Mouse (Mus musculus) kidney, postnatal 36 days (tissue): ENCODE data around the gene Zfp790.

Experiments used
- DNase-seq, 2 experiments: peaks; one replicate each; pipeline ENCODE4 v3.0.0; 2021 to 2022; ENCODE audit warnings: mixed read lengths in 2 of 2

The Zfp790 gene

DNA sequence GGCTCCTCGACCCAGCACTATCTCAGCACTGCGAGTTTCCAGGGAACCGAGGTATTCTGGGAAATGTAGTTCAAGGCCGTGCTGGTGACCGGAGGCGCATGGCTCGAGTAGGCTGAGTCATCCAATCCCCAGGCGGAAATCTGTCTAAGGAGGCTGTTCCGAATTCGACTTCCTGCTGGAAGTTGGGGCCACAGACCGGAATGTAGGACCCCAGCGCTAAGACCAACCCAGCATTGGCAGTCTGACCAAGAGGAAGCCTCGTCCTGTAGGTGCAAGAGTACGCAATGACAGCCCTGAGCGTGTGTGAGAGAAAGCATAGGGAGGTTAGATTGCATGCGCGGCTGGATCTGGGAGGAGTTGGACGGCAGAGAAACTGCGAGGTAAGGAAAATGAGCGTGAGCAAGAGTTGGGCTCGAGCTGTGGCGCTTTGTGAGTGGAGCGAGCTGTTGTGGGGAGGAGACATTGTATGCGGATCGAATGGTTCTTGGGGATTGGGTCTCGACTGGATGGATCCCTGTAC is at the start of gene Zfp790:
Gene Zfp790, plus strand, starts transcription at position 205 of the 520 bp plus-strand sequence.
- peak; percentile 90 to 96 for DNase-seq

DNA sequence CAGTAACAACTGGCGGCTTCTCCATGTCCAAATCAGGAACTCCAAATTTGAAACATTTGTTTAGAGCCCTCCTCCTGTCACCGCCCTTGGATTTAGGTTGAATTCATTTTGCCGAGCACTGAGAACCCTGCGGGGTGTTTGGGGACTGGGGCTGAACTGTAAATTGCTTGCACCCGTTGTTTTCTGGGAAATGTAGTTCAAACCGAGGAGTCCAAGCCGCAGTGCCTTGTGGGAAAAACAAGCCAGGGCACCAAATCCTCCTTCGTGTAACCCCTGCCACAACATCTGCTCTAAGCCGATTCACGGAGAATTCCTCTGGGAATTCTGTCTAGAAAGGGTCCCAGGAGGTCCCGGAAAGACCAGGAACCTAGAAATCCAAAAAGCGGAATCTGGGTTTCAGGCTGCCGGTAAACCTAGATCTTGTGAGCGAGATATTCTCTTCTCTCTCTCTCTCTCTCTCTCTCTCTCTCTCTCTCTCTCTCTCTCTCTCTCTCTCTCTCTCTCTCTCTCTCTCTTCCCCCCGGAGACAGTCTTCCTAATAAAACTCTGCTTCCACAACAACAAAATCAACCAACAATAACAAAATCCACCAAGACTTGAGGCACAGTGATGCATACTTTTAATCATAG is 48.7 kb upstream of the Zfp790 start:
- DNase-seq: peak; percentile 89 to 91

DNA sequence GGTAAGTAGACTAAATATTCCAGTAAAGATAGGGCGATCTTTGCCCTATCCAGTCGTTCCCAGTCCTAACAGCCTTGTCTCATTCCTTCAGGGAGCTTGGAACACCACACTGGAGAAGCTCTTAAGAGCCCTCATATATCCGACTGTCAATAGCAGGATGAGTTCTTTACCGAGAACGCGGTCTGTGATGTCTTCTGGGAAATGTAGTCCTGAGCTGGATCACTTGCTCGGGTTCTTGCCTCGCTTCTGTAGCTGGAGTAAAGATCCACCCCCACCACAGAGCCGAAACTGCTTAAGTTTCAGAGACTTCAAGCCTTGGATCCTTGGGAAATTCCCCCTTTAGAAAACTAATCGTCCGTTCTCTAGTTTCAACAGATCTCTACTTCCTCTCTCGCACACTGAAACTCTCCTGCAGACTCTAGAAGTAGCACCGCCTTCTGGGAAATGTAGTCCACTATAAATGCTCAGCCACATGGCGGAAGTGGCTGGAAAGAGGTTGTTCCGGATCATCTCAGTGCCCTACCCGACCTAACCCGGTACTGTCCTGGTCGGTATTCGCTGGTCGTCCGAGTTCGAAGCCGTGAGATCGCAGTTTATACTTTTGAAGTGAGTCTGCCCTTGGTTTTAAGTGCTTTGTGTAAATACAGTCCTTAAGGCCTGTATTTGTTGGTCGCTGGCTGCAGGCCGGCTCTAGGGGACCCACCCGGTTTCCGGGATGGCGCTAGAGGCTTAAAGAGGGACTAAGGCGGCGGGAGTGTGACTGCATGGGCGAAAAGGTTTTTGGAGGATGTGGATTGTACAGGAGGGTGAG is 47.6 kb upstream of the Zfp790 start, which contains the start of gene Zfp84:
Gene Zfp84, plus strand, starts transcription at position 463 of the 811 bp plus-strand sequence.
- peak; percentile 87 to 96 for DNase-seq

DNA sequence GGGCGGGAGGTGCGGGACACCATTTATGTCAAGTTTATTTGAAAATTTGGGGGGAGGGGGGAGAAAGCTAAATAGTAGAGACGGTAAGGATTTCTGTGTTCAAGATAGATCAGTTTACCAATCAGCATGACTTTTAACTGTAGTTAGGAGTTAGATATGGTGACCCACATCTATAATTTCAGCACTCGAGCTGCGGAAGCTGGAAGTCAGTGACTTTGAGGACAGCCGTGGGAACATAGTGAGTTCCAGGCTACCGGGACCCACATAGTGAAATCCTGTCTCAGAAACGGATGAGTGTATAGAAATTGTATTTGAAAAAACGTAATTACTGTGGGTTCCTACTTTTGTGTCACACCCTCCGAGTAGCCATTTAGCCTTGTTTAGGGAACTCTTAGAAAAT is 46.9 kb upstream of the Zfp790 start:
- DNase-seq: no peak

DNA sequence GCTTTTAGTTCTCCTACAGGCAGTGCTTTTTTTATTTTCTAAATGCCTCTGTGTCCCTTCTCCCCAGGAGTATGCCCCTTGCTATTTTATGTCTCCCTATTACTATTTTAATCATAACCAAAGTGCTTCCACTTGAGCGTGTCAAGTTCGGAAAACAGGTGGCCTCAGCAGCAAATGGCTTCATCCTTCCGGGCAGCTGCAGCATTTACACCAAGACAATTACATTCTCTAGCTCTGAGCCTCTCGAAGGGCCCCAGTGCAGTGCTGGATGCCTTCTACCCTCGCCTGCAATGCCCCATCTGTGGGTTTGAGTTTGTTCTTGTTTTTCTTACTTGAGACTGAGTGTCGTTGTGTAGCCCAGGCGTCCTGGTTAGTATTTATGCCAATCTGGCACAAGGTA is 42.4 kb upstream of the Zfp790 start:
- DNase-seq: no peak

DNA sequence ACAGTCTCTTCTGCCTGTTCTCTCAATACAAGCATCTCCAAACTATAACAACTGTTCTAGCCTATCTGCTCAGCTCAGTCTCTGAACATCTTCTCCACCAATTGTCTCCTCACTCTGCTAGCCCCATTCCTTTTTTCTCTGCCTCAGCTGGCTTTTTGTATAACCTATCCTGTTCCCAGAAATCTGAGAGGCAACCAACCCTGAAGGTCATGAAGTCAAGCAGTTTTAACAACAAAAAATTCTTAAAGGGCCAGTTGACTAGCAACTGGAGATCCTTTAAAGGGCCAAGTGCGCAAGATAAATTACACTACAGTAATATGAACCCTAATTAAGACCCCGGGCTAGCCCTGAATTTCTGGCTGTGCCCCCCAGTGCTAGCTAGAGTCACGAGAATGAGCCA is 41.5 kb upstream of the Zfp790 start:
- DNase-seq: peak in 1 of 2 experiments; percentile 32

DNA sequence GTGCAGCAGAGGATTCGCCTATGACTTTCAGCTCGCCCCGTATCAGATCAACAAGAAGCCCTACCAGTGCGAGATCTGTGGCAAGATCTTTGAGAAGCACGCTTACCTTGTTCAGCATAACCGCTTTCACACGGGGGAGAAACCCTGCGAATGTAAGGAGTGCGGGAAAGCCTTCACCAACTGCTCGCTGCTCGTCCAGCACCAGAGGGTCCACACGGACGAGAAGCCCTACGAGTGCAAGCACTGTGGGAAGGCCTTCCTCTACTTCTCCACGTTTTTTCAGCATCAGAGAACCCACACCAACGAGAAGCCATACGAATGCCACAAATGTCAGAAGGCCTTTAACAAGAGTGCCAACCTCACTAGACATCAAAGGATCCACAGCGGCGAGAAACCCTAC is 39.3 kb upstream of the Zfp790 start:
- no peak for DNase-seq

DNA sequence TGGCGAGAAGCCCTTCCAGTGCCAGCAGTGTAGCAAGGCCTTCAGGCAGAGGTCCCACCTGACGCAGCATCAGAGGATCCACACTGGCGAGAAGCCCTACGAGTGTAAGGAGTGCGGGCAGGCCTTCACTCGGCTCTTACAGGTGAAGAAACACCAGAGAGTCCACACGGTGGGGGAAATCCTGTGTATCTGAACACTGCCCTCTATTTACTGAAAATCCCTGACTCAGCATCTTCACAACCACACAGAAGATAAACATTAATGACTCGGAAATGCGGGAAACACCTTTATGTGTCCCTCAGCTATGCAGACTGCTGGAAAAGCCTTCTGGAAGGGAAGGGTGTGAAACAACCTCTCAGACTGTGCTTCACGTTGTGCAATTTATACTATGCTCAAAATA is 38.5 kb upstream of the Zfp790 start:
- no peak for DNase-seq

DNA sequence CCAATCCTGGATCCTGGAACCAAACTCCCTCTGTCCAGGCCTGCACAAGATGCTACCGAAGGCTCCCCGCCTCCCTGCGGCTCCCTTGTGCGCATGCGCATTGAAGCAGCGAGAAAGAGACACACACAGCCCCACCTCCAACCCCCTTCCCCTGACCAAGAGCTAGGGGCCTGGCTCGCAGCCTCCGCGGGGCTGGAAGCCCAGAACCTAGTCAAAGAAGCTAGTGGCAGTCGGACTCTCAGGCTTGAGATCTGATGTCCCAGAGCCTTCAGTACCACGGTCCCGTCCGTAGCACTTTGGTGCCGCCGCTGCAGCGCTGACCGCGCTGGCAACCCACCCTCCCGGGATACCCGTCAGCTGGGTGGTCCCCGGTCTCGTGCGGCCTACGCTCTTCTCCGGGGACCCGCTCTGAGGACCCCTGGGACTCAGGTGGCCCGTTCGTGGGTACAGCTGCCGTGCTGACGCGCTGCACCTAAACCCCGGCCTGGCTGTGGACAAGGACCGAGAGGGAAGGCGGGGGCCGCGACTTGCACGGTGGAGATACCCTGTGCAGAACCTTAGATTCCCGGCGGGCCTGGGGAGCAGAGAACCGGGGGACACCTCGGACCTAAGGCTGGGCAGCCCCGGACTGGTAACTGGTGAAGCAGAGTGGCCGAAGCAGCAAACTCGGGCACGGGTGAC is 31.9 kb upstream of the Zfp790 start, which contains the start of gene Zfp30:
Gene Zfp30, plus strand, starts transcription at position 128 of the 681 bp plus-strand sequence.
- peak; percentile 86 to 89 for DNase-seq

DNA sequence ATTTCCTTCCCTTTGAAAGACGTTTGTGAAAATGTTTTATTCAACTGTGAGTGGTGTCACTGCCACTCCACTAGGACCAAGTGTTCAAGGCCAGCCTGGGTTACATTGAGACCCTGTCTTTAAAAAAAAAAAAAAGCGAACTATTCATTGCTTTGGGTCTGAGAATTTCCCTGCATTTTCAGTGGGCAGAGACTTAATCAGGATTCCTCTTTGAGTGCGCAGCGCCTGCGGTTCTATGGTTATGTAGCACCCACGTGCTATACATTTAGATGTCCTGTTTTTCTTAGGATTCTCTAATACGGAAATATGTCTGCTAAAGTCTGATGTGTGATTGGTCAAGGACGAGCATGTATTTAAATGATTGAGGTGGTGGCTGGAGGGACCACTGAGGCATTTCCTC is 30.9 kb upstream of the Zfp790 start:
- DNase-seq: no peak

DNA sequence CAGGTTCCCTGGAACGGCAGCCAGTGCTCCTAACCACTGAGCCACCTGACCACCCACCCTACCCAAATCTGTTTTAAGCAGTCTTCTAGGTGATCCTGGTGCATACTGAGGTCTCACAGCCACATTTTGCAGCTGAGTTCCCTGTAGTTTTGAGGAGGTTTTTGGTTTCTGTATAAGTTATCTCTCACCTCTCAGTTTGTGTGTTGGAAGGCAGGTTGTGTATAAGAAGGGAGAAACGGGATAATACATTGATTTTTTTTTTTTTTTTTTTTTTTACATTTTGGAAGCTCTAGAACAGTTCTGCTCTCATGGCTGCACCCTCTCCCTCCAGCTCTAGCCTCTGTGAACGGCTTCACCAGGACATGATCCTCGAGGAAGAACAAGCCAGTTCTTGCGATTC is 30.0 kb upstream of the Zfp790 start:
- DNase-seq: no peak

DNA sequence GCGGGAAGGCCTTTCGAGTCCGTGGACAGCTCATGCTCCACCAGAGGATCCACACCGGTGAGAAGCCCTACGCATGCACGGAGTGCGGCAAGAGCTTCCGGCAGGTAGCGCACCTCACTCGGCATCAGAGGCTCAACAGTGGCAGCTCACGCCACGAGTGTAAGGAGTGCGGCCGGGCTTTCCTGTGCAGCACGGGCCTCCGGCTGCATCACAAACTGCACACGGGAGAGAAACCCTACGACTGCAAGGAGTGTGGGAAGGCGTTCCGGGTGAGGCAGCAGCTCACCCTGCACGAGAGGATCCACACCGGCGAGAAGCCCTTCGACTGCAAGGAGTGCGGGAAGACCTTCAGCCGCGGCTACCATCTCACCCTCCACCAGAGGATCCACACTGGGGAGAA is 23.0 kb upstream of the Zfp790 start:
- DNase-seq: no peak

DNA sequence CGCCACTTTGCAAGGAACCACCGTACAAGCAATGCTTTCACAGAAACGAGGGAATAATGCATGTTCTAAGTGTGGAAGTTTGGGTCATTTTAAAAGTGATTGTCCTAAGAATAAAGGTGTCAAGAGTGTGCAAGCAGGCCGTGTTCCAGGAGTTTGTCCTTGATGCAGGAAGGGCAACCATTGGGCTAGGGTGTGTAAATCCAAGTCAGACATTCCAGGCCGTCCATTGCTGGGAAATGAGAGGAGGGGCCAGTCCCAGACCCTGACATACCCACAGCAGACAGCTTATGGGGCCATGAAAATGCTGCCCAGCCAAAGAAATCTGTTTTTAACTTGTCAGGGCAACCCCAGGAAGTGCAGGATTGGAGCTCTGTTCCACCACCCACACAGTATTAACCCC is 8.9 kb upstream of the Zfp790 start:
- no peak for DNase-seq

DNA sequence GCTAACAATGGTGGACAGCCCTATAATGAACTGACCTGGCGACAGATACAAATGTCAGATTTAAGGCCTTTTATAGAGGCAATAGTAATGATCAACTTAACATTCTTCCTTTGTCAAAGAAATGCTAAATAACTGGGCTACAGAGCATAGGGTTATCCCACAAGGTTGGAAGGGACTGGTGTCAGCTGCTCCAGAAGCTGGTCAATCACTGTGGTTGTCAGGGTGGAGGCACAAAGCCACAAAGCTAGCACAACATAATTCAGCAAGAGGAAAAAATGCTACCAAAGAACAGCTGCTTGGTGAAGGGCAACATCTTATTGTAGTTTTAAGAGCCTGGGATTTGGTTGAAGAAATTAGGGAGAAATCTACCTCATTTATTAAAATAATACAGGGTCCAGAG is 3.7 kb upstream of the Zfp790 start:
- DNase-seq: no peak

DNA sequence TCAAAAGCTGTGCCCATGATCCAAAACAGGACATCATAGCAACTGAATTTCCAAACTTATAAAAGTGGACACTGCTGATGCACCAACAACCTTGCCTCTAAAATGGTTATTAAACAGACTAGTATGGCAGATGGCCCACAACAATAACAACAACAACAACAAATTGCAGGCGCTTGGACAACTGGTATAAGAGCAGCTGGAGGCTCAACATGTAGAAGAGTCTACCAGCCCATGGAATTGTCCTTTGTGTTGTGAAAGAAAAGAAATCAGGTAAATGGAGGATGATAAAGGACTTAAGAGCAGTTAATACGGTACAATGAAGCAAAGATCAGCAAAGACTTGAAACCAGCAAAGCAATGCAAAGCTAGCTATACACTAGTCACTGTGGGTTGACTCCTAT is 1.5 kb upstream of the Zfp790 start:
- no peak for DNase-seq

DNA sequence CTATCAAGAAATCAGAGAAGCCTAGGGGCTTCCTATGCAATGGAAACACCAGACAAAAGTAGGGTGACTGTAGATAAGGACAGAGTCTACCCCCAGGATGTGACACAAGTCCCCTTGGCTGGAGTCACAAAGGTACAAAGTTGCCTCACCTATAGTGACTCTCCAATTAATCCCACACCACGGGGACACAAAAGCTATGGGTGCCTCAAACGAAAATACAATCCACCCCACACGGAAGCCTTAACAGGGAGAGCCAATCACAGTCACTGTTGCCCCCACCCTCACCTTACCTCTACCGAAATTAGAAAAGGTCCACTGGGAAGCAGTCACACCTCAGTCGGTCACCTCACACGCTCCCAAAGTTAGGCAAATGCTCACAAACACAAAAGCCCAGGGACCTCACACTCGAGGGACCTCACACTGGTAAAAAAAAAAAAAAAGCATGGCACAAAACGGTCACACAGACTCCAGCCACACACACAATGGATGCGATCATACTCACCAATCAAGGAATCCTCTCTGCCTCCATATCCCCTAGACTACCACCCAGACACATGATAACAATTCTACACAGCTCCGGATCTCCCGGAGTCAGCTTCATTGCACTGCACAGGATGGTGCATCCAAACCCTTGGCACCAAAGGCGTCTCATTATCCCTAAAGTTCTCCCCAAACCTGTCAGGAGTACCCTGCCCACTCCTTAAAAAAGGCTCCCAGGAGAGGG is 691 bp upstream of the Zfp790 start:
- no peak for DNase-seq

DNA sequence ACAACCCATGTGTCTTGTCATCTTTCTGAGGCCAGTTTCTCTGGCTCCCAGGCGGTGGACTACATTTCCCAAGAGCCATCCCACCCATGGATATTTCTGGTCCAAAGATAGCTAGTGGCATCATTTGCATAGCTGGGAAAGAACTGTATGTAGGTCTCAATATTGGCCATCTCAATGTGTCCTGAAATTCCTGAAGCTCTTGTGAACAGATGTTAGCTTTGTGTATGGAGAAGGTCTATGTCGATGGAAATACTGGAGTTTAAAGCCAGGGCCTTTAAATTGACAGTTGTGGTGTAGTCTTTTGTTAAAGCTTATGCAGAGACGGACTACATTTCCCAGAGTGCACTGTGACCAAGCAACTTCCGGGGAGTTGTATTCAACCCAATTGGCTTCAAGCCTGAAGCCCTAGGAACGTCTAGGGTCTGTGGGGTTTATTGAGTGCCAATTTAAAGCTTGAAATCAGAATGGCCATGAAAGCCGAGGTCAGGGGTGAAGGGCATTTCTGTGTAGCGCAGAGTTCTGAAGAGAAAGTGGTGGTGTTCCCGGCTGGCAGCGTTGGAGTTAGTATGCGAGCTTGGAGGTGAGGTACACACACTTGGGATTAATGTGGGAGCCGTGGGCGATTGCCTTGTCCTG is 2.8 kb downstream of the Zfp790 start:
- DNase-seq: peak; percentile 82 to 84

DNA sequence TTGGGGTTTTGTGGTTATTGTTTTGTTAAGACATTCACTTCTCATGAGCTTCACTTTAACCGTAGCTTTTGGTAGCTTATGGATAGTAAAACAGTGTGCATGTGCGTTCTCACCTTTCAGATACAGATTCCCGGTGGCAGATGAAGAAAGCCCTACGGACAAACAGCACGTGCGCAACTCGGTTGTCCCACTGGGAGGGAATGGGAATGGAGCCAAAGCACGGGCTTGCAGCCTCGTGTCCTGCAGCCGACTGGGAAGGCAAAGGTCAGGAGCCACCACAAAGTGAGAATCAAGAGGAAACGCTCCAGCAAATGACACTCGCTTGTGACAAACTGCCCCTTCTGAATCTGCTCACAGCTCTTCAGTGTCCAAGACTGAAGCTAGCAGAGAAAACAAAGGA is 12.1 kb downstream of the Zfp790 start:
- peak; percentile 58 to 80 for DNase-seq

DNA sequence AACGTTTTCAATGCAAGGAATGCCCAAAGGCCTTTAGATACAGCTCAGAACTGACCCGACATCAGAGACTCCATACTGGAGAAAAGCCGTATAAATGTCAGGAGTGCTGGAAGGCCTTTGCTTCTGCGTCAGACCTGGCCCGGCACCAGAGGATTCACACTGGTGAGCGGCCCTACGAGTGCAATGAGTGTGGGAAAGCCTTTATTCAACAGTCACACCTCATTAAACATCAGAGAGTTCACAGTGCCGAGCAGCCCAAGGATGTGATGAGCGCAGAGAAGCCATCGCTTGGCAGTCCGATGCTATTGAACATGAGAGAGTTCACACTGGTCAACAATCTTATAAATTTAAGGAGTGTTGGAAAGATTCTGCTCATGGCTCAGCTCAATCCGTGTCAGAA is 13.9 kb downstream of the Zfp790 start:
- peak in 1 of 2 experiments; percentile 32 for DNase-seq

DNA sequence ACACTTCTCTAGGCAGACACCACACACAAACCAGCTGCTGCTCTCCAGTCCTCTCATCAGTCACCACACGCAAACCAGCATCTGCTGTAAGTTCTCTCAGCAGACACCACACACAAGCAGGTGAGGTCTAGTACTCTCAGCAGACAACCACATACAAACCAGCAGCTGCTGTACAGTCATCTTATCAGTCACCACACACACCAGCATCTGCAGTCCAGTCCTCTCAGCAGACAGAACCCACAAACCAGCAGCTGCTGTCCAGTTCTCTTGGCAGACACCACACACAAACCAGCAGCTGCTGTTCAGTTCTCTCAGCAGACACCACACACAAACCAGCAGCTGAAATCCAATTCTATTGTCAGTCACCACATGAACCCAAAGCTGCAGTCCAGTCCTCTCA is 20.9 kb downstream of the Zfp790 start:
- DNase-seq: no peak

DNA sequence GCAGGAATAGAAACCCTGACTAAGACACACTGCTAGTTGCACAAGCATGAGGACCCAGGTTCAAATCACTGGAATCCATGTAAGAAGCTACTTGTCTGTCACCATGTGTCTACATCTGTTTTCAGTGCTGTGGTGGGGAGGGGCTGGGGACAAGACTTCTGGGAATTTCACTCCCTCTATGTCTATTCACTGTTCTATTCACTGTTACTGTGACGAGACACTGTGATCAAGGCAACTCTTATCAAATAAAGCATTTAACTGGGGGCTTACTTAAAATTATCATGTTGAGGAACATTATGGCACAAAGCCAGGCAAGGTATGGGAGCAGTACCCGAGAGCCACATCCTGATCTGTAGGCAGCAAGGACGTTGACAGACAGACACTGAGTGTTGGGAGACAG is 23.3 kb downstream of the Zfp790 start:
- DNase-seq: no peak

DNA sequence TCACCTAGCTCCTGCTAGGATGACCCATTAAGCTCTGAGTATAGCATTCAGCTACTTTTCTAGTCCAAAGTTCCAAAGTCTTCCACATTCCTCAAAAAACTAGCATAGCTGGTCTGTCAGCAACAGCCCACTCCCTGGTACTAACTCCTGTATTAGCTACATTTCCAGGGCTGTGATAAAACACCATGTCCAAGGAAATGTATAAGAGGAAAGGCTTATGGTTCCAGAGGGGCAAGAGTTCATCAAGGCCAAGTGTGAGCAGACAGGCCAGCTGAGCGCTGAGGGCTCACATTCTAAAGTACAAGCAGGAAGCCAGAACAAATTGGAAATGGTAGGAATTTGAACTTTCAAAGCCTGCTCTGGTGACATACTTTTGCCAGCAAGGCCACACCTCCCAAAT is 26.2 kb downstream of the Zfp790 start:
- DNase-seq: peak; percentile 24 to 33
